Mouse (Mus musculus) kidney, adult 2 months (tissue): ENCODE measurements around the gene Olfr1308.

ENCODE experiments used
- CTCF ChIP-seq: fragments of 200-500 bp; conservative IDR thresholded peaks from 2 replicates; pipeline ENCODE4 v1.5.1; 2011; ENCODE audit warnings: low read depth, mild to moderate bottlenecking, control low read depth, low read length, moderate library complexity, mixed read lengths; ENCODE audit not compliant: insufficient read depth, insufficient read length
- POLR2A ChIP-seq: fragments of 200-500 bp; IDR thresholded peaks from one replicate; pipeline ENCODE4 v1.6.1; 2011; ENCODE audit warnings: low read depth, low read length, control low read depth

GRCm38 (mm10) chr2:111990181-111990580 is 25.4 kb upstream of the Olfr1308 start, which contains the start of gene Olfr1309:
- no peak for TF ChIP-seq POLR2A
- no peak for TF ChIP-seq CTCF
